Mouse (Mus musculus) small intestine, adult 2 months (tissue): ENCODE results near the gene Atad3a.

Source experiments
- CTCF ChIP-seq: fragments of 200-500 bp; IDR thresholded peaks from 2 replicates; pipeline ENCODE4 v1.5.1; 2012; ENCODE audit warnings: low read depth, mild to moderate bottlenecking, control low read depth, inconsistent platforms, low read length, moderate library complexity, mixed read lengths; ENCODE audit not compliant: insufficient replicate concordance, insufficient read length; ENCODE audit errors: extremely low read depth
- POLR2A ChIP-seq: fragments of 200-500 bp; IDR thresholded peaks from 2 replicates; pipeline ENCODE4 v1.6.1; 2012; ENCODE audit warnings: low read depth, mild to moderate bottlenecking, control low read depth, inconsistent platforms, low read length, moderate library complexity

DNA sequence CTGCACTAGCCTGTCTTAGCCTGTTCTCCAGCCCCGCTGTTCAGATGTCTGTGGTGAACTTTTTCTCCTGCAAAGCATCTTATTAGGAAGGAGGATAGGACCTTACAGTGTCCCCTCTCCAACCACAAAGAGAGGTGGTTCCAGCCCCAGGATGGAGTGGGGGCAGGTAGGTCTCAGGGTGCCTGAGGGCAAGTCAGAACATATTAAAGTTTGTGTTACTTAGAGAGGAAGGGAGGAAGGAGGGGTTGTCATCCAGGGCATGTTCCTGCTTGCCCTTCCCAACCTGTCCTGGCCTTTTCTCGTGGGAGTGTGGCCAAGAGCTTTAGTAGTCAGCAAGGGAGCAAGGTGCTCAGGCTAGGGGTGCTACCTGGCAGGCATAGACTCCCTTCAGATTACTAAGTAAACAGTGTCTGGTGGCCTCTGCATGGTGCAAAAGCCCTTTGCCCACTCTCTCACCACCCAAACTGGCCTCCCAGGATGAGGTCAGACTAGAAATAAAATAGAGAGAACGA is 29.8 kb upstream of the Atad3a start:
- TF ChIP-seq CTCF (no peak), POLR2A (no peak)
